Mouse (Mus musculus) hindbrain, embryonic 11.5 days (tissue): ENCODE measurements around the gene Lamb1. TPM values are rescaled to one million over a fixed set of nuclear protein-coding genes. Genes with fewer than 3 reads are reported as not detected.

ENCODE experiments used
- ATAC-seq: fragments of 200-750 bp; cut with Nextera tagmentation; 2 replicates; pipeline ENCODE4 v1.8.0; 2017; ENCODE audit warnings: mild to moderate bottlenecking, moderate TSS enrichment, moderate library complexity; ENCODE audit not compliant: low FRiP score
- DNase-seq: peaks from one replicate; pipeline ENCODE4 v3.0.0-alpha.2; 2015; ENCODE audit warnings: low spot score
- H3K27ac ChIP-seq: fragments of 300-500 bp; sonication (generic); 2 replicates; pipeline ENCODE4 v1.5.1; 2014; ENCODE audit warnings: mild to moderate bottlenecking, low read depth, low read length
- H3K27me3 ChIP-seq: fragments of 300-500 bp; sonication (generic); 2 replicates; pipeline ENCODE4 v1.6.1; 2014; ENCODE audit warnings: mild to moderate bottlenecking, low read length, moderate library complexity, mixed read lengths; ENCODE audit not compliant: control insufficient read depth, insufficient read depth
- H3K36me3 ChIP-seq: fragments of 300-500 bp; sonication (generic); 2 replicates; pipeline ENCODE4 v1.6.1; 2014; ENCODE audit warnings: mild to moderate bottlenecking, low read length, moderate library complexity, mixed read lengths; ENCODE audit not compliant: control insufficient read depth, insufficient read depth
- H3K4me1 ChIP-seq: fragments of 300-500 bp; sonication (generic); replicated peaks from 2 replicates; pipeline ENCODE4 v1.6.1; 2014; ENCODE audit warnings: low read length, mixed read lengths; ENCODE audit not compliant: control insufficient read depth, insufficient read depth
- H3K4me2 ChIP-seq: fragments of 300-500 bp; sonication (generic); replicated peaks from 2 replicates; pipeline ENCODE4 v1.6.1; 2014; ENCODE audit warnings: mild to moderate bottlenecking, low read depth, low read length
- H3K4me3 ChIP-seq: fragments of 300-500 bp; sonication (generic); 2 replicates; pipeline ENCODE4 v1.5.1; 2014; ENCODE audit warnings: low read depth, low read length
- H3K9ac ChIP-seq: fragments of 300-500 bp; sonication (generic); 2 replicates; pipeline ENCODE4 v1.6.1; 2014; ENCODE audit warnings: low read depth, low read length
- H3K9me3 ChIP-seq: fragments of 300-500 bp; sonication (generic); 2 replicates; pipeline ENCODE4 v1.6.1; 2016; ENCODE audit warnings: low read length; ENCODE audit not compliant: control insufficient read depth
- WGBS: fragments of 180-500 bp; shearing (Covaris S2); extraction: QIAGEN DNeasy Blood & Tissue Kit; methylation state at CpG from one replicate; pipeline ENCODE4 v1.1.7; 2014; 5-methylcytosine and 5-hydroxymethylcytosine counted together
- polyA plus RNA-seq: library from polyadenylated mRNA; unstranded; fragments of >200 nt; fragmentation: Nextera tagmentation; extraction: Ambion mirVana; gene quantifications from 2 replicates; pipeline ENCODE4 v1.2.1, GENCODE M21; 2014

Gene Lamb1
- polyA plus RNA-seq, result 21.2 and 21.7 TPM in 2 replicates

GRCm38 (mm10) chr12:31265005-31265721, at the start of gene Lamb1:
Gene Lamb1 (plus strand): TSS chr12:31265234.
- peak within 1 kb of the TSS; percentile 40 for H3K4me3 ChIP-seq
- peak; percentile 46 for DNase-seq
- ATAC-seq, result peak; percentile 25; the same call in 1 of the 2 replicates
- H3K36me3 ChIP-seq, result no peaks in the 10 kb centered on the region
- H3K9ac ChIP-seq, result 0 out of 2 replicates have a peak within 1 kb of the TSS, but pooled peaks have one; percentile 15
- no peaks in the 10 kb centered on the region for H3K9me3 ChIP-seq
- peaks cover 32% of the 10 kb centered on the region for H3K27me3 ChIP-seq
- H3K4me1 ChIP-seq, result peaks cover 2% of the 10 kb centered on the region; the same call in 1 of the 2 replicates
- WGBS, result under 1% methylated on average over 32 of the region's 39 CpGs
- H3K27ac ChIP-seq, result 0 out of 2 replicates have a peak within 1 kb of the TSS, but pooled peaks have one; percentile 9
- H3K4me2 ChIP-seq, result peak within 1 kb of the TSS; percentile 68

- Histone ChIP-seq H3K27me3 (no peaks in the 10 kb centered on the region), H3K9me3 (no peaks in the 10 kb centered on the region), H3K27ac (no peak overlapping the region), H3K4me2 (no peak overlapping the region), H3K4me1 (no peaks in the 10 kb centered on the region), H3K4me3 (no peak overlapping the region), H3K36me3 (no peaks in the 10 kb centered on the region), H3K9ac (no peak overlapping the region)
- DNase-seq (no peak), ATAC-seq (no peak)
- 87% methylated on average over 5 of the region's 5 CpGs for WGBS
These were observed 47.8 kb upstream of the Lamb1 start for GRCm38 (mm10) chr12:31217232-31217631.

DNA sequence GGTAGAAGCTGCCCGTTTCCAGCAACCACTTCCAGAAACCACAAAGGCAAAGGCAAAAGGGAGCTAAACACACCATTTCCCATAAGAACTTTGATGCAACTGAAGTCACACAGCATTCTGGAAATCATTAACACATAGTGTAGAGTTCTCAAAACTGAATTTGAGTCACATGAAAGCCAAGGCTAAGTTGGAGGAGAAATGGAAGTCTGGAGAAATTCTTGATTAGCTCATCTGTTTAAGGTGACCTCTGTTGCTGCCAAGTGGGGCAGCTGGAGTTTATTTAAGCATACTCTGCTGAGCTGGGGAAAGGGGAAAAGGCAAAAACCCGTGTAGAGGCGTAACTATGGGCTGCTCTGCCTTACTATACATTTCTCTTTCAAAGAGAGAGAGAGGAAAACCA, 46.3 kb upstream of the Lamb1 start:
- no peak for ATAC-seq
- no peaks in the 10 kb centered on the region for H3K9me3 ChIP-seq
- no peak overlapping the region for H3K27ac ChIP-seq

GRCm38 (mm10) chr12:31221522-31221921, 43.5 kb upstream of the Lamb1 start:
- H3K4me1 ChIP-seq, result no peaks in the 10 kb centered on the region
- no peak for DNase-seq

More for the DNA sequence above, 46.3 kb upstream of the Lamb1 start:
- Histone ChIP-seq H3K4me3 (no peak overlapping the region), H3K36me3 (no peaks in the 10 kb centered on the region), H3K27me3 (no peaks in the 10 kb centered on the region), H3K4me1 (no peaks in the 10 kb centered on the region), H3K9ac (no peak overlapping the region), H3K4me2 (no peak overlapping the region)
- no peak for DNase-seq
- WGBS, result 77% methylated on average over 3 of the region's 3 CpGs

GRCm38 (mm10) chr12:31222282-31222681, 42.8 kb upstream of the Lamb1 start:
- H3K4me2 ChIP-seq, result no peak overlapping the region
- H3K27me3 ChIP-seq, result no peaks in the 10 kb centered on the region
- no peak overlapping the region for H3K4me3 ChIP-seq
- no peaks in the 10 kb centered on the region for H3K36me3 ChIP-seq
- no peak overlapping the region for H3K27ac ChIP-seq
- ATAC-seq (no peak), DNase-seq (no peak)
- H3K9ac ChIP-seq, result no peak overlapping the region
- no peaks in the 10 kb centered on the region for H3K9me3 ChIP-seq
- 41% methylated on average over 2 of the region's 2 CpGs for WGBS
- no peaks in the 10 kb centered on the region for H3K4me1 ChIP-seq

More at GRCm38 (mm10) chr12:31221522-31221921, 43.5 kb upstream of the Lamb1 start:
- WGBS, result 85% methylated on average over 6 of the region's 6 CpGs
- Histone ChIP-seq H3K4me3 (no peak overlapping the region), H3K36me3 (no peaks in the 10 kb centered on the region), H3K27me3 (no peaks in the 10 kb centered on the region), H3K4me2 (no peak overlapping the region), H3K9ac (no peak overlapping the region), H3K27ac (no peak overlapping the region), H3K9me3 (no peaks in the 10 kb centered on the region)
- ATAC-seq, result no peak

DNA sequence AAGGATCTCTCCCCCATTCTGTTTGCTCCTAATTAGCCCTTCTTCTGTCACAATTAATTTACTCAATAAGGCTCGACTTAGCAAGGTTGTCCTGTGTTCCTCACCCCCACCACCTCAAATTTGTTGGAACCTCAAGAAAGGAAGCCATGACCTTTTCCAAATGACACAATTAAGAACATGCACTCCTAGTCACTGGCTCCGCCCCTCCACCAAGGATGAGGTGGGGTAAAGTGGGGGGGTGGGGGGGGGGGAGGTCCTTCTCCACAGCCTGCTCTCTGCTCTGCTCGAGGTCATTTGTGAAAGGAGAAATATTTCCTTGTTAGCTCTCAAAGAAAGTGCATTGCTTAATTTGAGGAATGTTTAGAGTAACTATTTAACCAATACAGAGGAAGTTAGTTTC, 42.3 kb upstream of the Lamb1 start:
- no peak for DNase-seq
- Histone ChIP-seq H3K4me2 (no peak overlapping the region), H3K9ac (no peak overlapping the region), H3K36me3 (no peaks in the 10 kb centered on the region), H3K4me1 (no peaks in the 10 kb centered on the region), H3K27me3 (no peaks in the 10 kb centered on the region), H3K4me3 (no peak overlapping the region), H3K27ac (no peak overlapping the region), H3K9me3 (no peaks in the 10 kb centered on the region)
- no peak for ATAC-seq
- 37% methylated on average over 3 of the region's 3 CpGs for WGBS

- no peaks in the 10 kb centered on the region for H3K4me1 ChIP-seq
- 49% methylated on average over 8 of the region's 8 CpGs for WGBS
- no peak overlapping the region for H3K4me2 ChIP-seq
- H3K9ac ChIP-seq, result no peak overlapping the region
- ATAC-seq, result 0 out of 2 replicates have a peak, but pooled peaks have one; percentile 35
- H3K9me3 ChIP-seq, result no peaks in the 10 kb centered on the region
- H3K4me3 ChIP-seq, result no peak overlapping the region
- no peak overlapping the region for H3K27ac ChIP-seq
- no peaks in the 10 kb centered on the region for H3K36me3 ChIP-seq
- no peaks in the 10 kb centered on the region for H3K27me3 ChIP-seq
- DNase-seq, result no peak
These were observed 39.6 kb upstream of the Lamb1 start for GRCm38 (mm10) chr12:31225451-31225850.

DNA sequence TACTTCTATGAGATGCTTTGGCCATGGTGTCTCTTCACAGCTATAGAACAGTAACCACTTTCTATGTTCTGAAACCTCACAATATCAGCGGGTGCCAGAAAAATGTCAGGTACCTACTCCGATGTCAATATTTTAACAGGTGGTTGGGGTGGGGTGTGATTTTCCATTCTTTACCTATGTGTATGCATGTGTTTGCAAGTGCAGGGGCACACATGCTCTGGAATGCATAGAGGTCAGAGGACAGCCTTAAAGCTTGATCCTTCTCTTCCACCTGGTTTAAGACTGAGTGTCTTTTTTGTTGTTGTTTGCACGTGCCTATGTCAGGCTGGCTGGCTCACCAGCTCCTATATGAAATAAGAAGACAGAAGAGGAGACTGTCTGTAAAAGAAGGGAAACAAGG, 37.9 kb upstream of the Lamb1 start:
- H3K36me3 ChIP-seq, result no peaks in the 10 kb centered on the region
- H3K27me3 ChIP-seq, result no peaks in the 10 kb centered on the region
- no peaks in the 10 kb centered on the region for H3K4me1 ChIP-seq
- H3K4me3 ChIP-seq, result no peak overlapping the region
- WGBS, result 84% methylated on average over 3 of the region's 3 CpGs
- ATAC-seq, result no peak
- H3K27ac ChIP-seq, result no peak overlapping the region
- DNase-seq, result no peak
- H3K4me2 ChIP-seq, result no peak overlapping the region
- no peak overlapping the region for H3K9ac ChIP-seq
- no peaks in the 10 kb centered on the region for H3K9me3 ChIP-seq

GRCm38 (mm10) chr12:31228878-31229277, 36.2 kb upstream of the Lamb1 start:
- Histone ChIP-seq H3K9me3 (no peaks in the 10 kb centered on the region), H3K27me3 (no peaks in the 10 kb centered on the region)
- 45% methylated on average over 7 of the region's 7 CpGs for WGBS

More at GRCm38 (mm10) chr12:31228878-31229277, 36.2 kb upstream of the Lamb1 start:
- ATAC-seq, result no peak
- H3K9ac ChIP-seq, result no peak overlapping the region
- H3K4me1 ChIP-seq, result no peaks in the 10 kb centered on the region
- no peaks in the 10 kb centered on the region for H3K36me3 ChIP-seq
- no peak for DNase-seq
- no peak overlapping the region for H3K27ac ChIP-seq
- H3K4me3 ChIP-seq, result no peak overlapping the region
- no peak overlapping the region for H3K4me2 ChIP-seq
